Mouse (Mus musculus) bone marrow macrophage, adult 2 months (primary cell): ENCODE measurements around the gene Slc16a6.

ENCODE experiments used
- CTCF ChIP-seq: IDR thresholded peaks from 2 replicates; pipeline ENCODE4 v1.5.1; 2012; ENCODE audit warnings: low read depth, mild to moderate bottlenecking, low read length, moderate library complexity
- POLR2A ChIP-seq: IDR thresholded peaks from 2 replicates; pipeline ENCODE4 v1.6.1; 2012; ENCODE audit warnings: mild to moderate bottlenecking, low read depth, low read length, borderline replicate concordance

- TF ChIP-seq CTCF: no peak
- TF ChIP-seq POLR2A: no peak
Observed at GRCm38 (mm10) chr11:109436889-109437288, 36.5 kb downstream of the Slc16a6 start.
